ENCODE assay signal across 8 mouse cellular contexts in genomic region chr2:12419262-12419655, GRCm38 (mm10). TPM values are rescaled to one million over a fixed set of nuclear protein-coding genes. Genes with fewer than 3 reads are reported as not detected.
DNase-seq lines count a peak whose midpoint lies in the region; ATAC-seq and TF ChIP-seq lines count a peak whose summit lies in the region.

TSS of gene Mindy3 (minus strand) at chr2:12419470.

- WGBS in forebrain, embryonic 15.5 days: 0% methylated on average over 25 of the region's 25 CpGs
- 0% methylated on average over 25 of the region's 25 CpGs for WGBS in lung, adult 2 months

- H3K27ac ChIP-seq in ES-E14 (ENCODE audit: insufficient read depth, low read depth, low read length, poor library complexity, severe bottlenecking): no peak within 1 kb of the TSS
- peak within 1 kb of the TSS; percentile 61 for H3K27ac ChIP-seq in forebrain, embryonic 15.5 days (replicated peaks)

- H3K27me3 ChIP-seq in forebrain, embryonic 15.5 days: no peaks in the 10 kb centered on the region

- no peaks in the 10 kb centered on the region for H3K36me3 ChIP-seq in ES-E14 (ENCODE audit: control insufficient read depth, insufficient read depth, low read length, poor library complexity, severe bottlenecking)
- no peaks in the 10 kb centered on the region for H3K36me3 ChIP-seq in forebrain, embryonic 15.5 days

- H3K4me2 ChIP-seq in forebrain, embryonic 15.5 days (replicated peaks): peak within 1 kb of the TSS; percentile 64

- peak within 1 kb of the TSS; percentile 72 for H3K9ac ChIP-seq in ES-E14 (ENCODE audit: insufficient read depth, low read depth, low read length, poor library complexity, severe bottlenecking)
- peak within 1 kb of the TSS; percentile 72 for H3K9ac ChIP-seq in forebrain, embryonic 15.5 days (replicated peaks)

- no peaks in the 10 kb centered on the region for H3K9me3 ChIP-seq in ES-E14 (ENCODE audit: control insufficient read depth, insufficient read depth, low read depth, low read length)
- H3K9me3 ChIP-seq in forebrain, embryonic 15.5 days: no peaks in the 10 kb centered on the region

- DNase-seq in ES-E14 (ENCODE audit: low read depth, low spot score): peak; percentile 62
- peak; percentile 85 for DNase-seq in cerebellum, adult 11-12 months
- peak; percentile 81 for DNase-seq in heart, postnatal 25 days (ENCODE audit: low spot score)
- peak; percentile 82 to 92 for DNase-seq in layer of hippocampus, adult 18-20 months (ENCODE audit: low spot score in 2 of 2)
- peak; percentile 89 for DNase-seq in lung, adult 2 months
- DNase-seq in thymus, adult 18-20 months: peak; percentile 82 to 87

- peaks cover 4% of the 10 kb centered on the region in 2 experiments; a peak in 2 of 4 replicates for H3K4me1 ChIP-seq in ES-E14 (ENCODE audit: control insufficient read depth in 2 of 2, insufficient read depth in 2 of 2, low read length in 2 of 2, poor library complexity in 1 of 2)
- peaks cover 13% of the 10 kb centered on the region for H3K4me1 ChIP-seq in forebrain, embryonic 15.5 days
- peaks cover 5% of the 10 kb centered on the region for H3K4me1 ChIP-seq in lung, adult 2 months (ENCODE audit: control insufficient read depth, insufficient read depth, low read length)

- peak; percentile 94 for ATAC-seq in forebrain, embryonic 15.5 days (replicated peaks)
- ATAC-seq in neutrophil, adult 5-6 weeks (ENCODE audit: extremely low read depth, insufficient number of reproducible peaks, low FRiP score, poor library complexity, severe bottlenecking): peak; percentile 94

- no peak for TF ChIP-seq CTCF in lung, adult 2 months (IDR thresholded peaks at IDR 0.05; ENCODE audit: insufficient read depth, low read length)

- in situ Hi-C loops in ES-E14 (cut with MboI; ENCODE audit: low sequenced_read_pairs in 2 of 2, unreplicated experiment in 2 of 2): no loop called here

- peak; percentile 93 for TF ChIP-seq POLR2A in lung, adult 2 months (IDR thresholded peaks at IDR 0.05; ENCODE audit: borderline replicate concordance, extremely low read depth, low read depth, low read length)

- peak within 1 kb of the TSS; percentile 97 to 100 for H3K4me3 ChIP-seq in ES-E14 (ENCODE audit: insufficient read depth in 1 of 2, low read depth in 1 of 2, low read length in 2 of 2, poor library complexity in 1 of 2, severe bottlenecking in 1 of 2)
- H3K4me3 ChIP-seq in forebrain, embryonic 15.5 days: peak within 1 kb of the TSS; percentile 94
- peak within 1 kb of the TSS; percentile 98 for H3K4me3 ChIP-seq in lung, adult 2 months (replicated peaks; ENCODE audit: extremely low read depth, low read depth, low read length)

- intact Hi-C loops in heart, postnatal 25 days (cut with DNase I): no loop called here

TF ChIP-seq in ES-E14, 5 proteins besides CTCF, POLR2A, EP300 and RAD21:
- TF ChIP-seq HCFC1 (IDR thresholded peaks at IDR 0.05; ENCODE audit: borderline replicate concordance, insufficient read depth, low read length) (0 out of 2 replicates have a peak, but pooled peaks have one; percentile 53), ZC3H11A (IDR thresholded peaks at IDR 0.05; ENCODE audit: borderline replicate concordance, low read depth, low read length) (no peak), ZNF384 (IDR thresholded peaks at IDR 0.05; ENCODE audit: low read depth, low read length) (peak; percentile 97)

RNA-seq across cellular contexts. Expression of gene Mindy3, which starts in this region (rescaled TPM):
- 35.4 and 39.8 TPM in 2 replicates for total RNA-seq in ES-E14 (2012; rRNA removed)
- polyA plus RNA-seq in forebrain, embryonic 15.5 days (2015; fragmentation: Nextera tagmentation; extraction: Ambion mirVana): 41.2 and 45.0 TPM in 2 replicates
- total RNA-seq in heart, postnatal 25 days (2021): 10 to 100 TPM; 19.0 to 19.1 TPM
- total RNA-seq in layer of hippocampus, adult 18-20 months (2021): 10 to 100 TPM; 95.2 to 97.0 TPM
- polyA plus RNA-seq in lung, adult 2 months (2012; rRNA removed): 69.2 and 85.3 TPM in 2 replicates
- total RNA-seq in neutrophil, adult 5-6 weeks (2017): 34.5 and 39.2 TPM in 2 replicates
